Mouse (Mus musculus): ENCODE measurements around the gene Tmem201. TPM values are rescaled to one million over a fixed set of nuclear protein-coding genes. Genes with fewer than 3 reads are reported as not detected.

Gene Tmem201
- polyA plus RNA-seq, 1 experiment from 2014 or later: 13.8 TPM

DNA sequence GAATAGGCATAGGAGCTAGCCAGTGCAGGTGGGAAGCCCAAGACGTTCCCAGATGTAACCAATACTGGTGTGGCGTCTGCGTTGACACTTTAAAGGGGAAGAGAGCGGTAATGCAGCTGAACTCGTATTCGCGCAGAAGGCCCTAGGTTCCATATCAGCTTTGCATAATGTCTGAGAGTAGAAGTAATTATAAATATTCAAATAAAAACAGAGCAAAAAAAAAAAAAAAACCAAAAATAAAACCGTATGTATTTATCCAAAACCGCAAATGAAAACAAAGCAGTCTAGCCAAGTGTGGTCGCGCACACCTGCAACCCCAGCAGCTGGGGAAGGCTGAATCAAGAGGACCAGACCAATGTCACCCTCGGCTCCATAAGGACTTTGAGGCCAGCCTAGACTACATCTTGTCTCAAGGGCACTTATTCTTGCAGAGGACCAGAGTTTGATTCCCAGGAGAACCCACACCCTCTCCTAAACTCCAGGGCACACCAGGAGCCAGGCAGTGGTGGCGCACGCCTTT lies 4.2 kb upstream of the Tmem201 start:
- ATAC-seq: no peak
- H3K9ac ChIP-seq: no peak overlapping the region
- peaks cover 11% of the 10 kb centered on the region for H3K4me1 ChIP-seq
- H3K4me2 ChIP-seq: no peak overlapping the region
- H3K27me3 ChIP-seq (replicated peaks): no peaks in the 10 kb centered on the region
- peaks cover 40% of the 10 kb centered on the region for H3K36me3 ChIP-seq
- no peaks in the 10 kb centered on the region for H3K9me3 ChIP-seq (replicated peaks)
- no peak overlapping the region for H3K27ac ChIP-seq
- 89% methylated on average over 14 of the region's 14 CpGs for whole genome bisulfite sequencing (ENCODE audit: insufficient replicate concordance)
- H3K4me3 ChIP-seq: no peak overlapping the region

DNA sequence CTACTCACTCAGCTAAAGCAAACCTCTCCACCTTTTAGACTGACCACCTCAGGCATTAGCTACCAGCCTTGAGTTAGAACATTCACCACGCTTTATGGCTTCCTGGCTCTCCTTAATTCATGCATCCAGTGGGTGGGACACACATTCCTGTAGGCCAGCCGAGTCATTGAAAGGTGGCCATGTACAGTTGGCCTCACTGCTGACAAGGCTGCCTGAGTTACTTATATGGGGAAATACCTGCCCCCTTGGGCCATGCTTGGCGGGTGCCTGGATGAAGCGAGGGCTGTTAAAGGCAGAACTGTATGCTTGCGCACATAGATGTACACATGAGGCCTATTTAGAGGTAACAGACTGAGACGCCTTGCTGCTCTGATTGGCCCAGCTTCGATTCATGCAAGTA lies 2.5 kb upstream of the Tmem201 start:
- Histone ChIP-seq H3K4me3 (no peak overlapping the region), H3K9ac (no peak overlapping the region), H3K4me1 (peaks cover 29% of the 10 kb centered on the region), H3K27me3 (replicated peaks) (no peaks in the 10 kb centered on the region), H3K4me2 (no peak overlapping the region), H3K9me3 (replicated peaks) (no peaks in the 10 kb centered on the region), H3K36me3 (peaks cover 35% of the 10 kb centered on the region), H3K27ac (no peak overlapping the region)
- ATAC-seq: no peak
- 85% methylated on average over 7 of the region's 7 CpGs for WGBS (ENCODE audit: insufficient replicate concordance)

DNA sequence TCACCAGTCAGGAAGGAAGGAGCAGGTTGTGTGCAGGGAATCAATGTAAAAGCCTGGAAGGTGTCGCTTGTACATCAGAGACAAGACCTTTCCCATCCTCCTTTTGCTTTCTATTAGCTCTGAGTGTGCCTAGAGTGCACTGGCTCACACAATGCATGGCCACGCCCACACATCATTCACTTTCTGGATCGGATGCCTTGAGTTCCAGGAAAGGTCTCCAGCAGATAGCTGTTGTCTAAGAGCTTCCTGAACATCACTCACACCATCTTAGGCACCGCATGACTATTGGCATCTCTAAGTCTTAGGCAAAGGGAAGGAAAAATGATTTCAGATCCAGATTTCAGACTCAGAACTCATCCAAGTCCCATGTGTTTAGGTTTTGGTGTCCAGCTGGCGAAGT lies 1.6 kb upstream of the Tmem201 start:
- H3K4me1 ChIP-seq: peaks cover 37% of the 10 kb centered on the region
- no peak overlapping the region for H3K27ac ChIP-seq
- H3K27me3 ChIP-seq (replicated peaks): no peaks in the 10 kb centered on the region
- ATAC-seq: no peak
- H3K4me3 ChIP-seq: no peak overlapping the region
- no peaks in the 10 kb centered on the region for H3K9me3 ChIP-seq (replicated peaks)
- WGBS (ENCODE audit: insufficient replicate concordance): 51% methylated on average over 5 of the region's 5 CpGs
- no peak overlapping the region for H3K4me2 ChIP-seq
- peaks cover 31% of the 10 kb centered on the region for H3K36me3 ChIP-seq
- no peak overlapping the region for H3K9ac ChIP-seq

DNA sequence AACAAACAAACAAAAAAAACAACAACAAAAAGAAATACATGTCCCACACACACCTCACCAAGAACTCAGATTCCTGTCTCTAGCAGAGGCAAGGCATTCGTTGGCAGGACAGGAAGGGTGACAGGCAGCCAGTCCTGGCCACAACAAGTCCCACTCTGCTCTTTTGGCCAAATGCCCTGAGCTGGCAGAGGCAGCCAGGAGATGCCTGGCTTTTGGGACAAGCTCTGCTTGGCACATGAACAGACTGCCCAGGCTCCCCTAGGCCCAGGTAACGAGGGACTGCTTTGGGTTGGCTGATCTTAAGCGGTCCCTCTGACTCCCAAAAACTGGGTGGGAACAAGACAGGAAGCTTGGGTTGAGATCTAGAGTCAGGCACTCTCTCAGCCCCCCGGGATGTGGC lies 1.3 kb downstream of the Tmem201 start:
- Histone ChIP-seq H3K4me3 (peak overlapping the region; percentile 82), H3K27ac (no peak overlapping the region; the same call in 1 of the 2 replicates), H3K36me3 (peaks cover 14% of the 10 kb centered on the region), H3K9me3 (replicated peaks) (no peaks in the 10 kb centered on the region), H3K4me2 (peak overlapping the region; percentile 99), H3K9ac (peak overlapping the region; percentile 85), H3K4me1 (peaks cover 62% of the 10 kb centered on the region), H3K27me3 (replicated peaks) (no peaks in the 10 kb centered on the region)
- no peak for ATAC-seq
- WGBS (ENCODE audit: insufficient replicate concordance): 25% methylated on average over 4 of the region's 4 CpGs

DNA sequence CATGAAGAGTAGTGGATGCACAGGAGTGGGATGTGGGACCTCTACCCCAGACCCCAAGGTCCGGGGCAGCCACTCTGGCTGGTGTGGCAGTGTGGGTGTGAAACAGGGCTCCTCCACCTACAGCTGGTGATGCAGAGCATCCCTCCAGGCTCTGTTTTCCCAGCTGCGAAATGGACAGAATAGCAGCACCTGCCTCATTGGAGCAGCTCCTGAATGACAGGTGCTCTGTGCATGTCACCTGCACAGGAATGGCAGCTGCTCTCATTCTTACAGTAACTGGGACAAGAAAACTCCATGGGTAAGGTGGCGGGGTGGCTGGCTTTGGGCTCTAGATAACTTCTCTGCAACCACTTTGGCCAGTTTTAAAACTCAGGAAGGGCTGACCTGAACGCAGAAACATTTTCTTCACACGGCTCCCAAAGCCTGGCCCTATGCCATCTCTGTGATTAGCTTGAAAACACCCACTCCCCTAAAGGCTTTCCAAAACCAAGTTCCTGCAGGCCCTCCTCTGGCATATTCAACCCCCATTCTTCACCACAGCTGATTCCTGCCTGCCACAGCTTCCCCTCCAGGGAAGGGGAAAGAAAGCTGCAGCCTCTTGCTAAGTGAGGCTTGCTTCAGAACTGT lies 2.1 kb downstream of the Tmem201 start:
- no peaks in the 10 kb centered on the region for H3K9me3 ChIP-seq (replicated peaks)
- H3K27ac ChIP-seq: no peak overlapping the region
- H3K4me1 ChIP-seq: peaks cover 70% of the 10 kb centered on the region
- H3K4me2 ChIP-seq: peak overlapping the region; percentile 99
- H3K4me3 ChIP-seq: no peak overlapping the region
- no peaks in the 10 kb centered on the region for H3K27me3 ChIP-seq (replicated peaks)
- H3K9ac ChIP-seq: no peak overlapping the region
- WGBS (ENCODE audit: insufficient replicate concordance): 72% methylated on average over 5 of the region's 5 CpGs
- no peak for ATAC-seq
- peaks cover 18% of the 10 kb centered on the region for H3K36me3 ChIP-seq

DNA sequence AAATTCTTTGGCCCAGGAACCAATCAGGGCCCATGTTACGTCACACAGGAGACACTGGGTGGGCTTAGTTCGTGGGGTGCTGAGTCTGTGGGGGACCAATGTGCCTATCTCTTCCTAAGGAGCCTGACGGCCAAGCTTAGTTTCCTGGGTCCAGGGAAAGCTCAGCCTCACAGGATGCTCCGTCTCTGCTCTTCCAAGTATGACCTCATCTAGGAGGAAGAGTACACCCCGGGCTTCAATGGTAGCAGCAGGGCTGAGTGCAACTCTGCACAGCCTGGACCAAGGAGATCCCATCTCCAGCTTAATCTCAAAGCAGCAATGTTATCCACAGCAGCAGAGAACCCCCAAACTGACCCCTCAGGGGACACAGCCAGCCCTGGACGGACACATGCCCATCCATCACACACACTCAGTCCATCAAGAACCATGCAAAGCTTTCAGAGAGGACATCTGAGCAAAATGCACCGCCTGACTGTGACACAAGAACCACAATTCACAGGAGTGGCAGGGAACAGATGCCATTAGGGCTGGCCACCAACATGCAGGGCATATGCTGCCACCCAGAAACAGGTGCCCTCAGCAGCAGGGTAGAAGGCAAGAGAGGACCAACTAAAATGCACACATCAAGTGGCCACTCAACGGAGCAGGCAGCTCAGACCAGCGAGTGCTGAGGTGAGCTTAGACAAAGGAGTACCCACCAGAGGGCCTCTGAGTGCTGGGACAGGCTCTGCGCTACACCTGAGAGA lies 2.9 kb downstream of the Tmem201 start:
- Histone ChIP-seq H3K9ac (no peak overlapping the region), H3K27ac (no peak overlapping the region)
- 65% methylated on average over 10 of the region's 10 CpGs for WGBS (ENCODE audit: insufficient replicate concordance)

DNA sequence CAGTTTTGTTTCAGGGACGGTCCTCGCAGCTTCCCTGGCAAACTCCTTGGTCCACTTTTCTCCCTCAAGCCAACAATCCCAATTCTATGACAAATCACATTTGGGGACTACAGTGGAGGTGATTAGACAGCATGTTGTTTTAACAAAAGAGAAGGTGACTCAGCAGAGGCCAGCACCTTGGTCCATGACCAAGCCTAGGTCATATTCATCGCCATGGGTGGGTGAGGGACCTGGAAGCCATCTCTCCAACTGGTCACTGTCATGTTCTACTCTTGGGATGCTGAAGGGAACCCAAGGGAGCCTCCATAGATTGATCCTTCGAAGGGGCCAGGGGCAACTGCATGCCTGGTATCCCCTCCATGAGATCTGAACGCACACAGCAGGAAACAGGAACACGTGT lies 3.6 kb downstream of the Tmem201 start:
- no peak overlapping the region for H3K4me2 ChIP-seq
- no peak for ATAC-seq
- no peaks in the 10 kb centered on the region for H3K9me3 ChIP-seq (replicated peaks)
- peaks cover 31% of the 10 kb centered on the region for H3K36me3 ChIP-seq
- H3K4me1 ChIP-seq: peaks cover 78% of the 10 kb centered on the region
- no peak overlapping the region for H3K4me3 ChIP-seq
- H3K27me3 ChIP-seq (replicated peaks): no peaks in the 10 kb centered on the region
- no peak overlapping the region for H3K27ac ChIP-seq
- no peak overlapping the region for H3K9ac ChIP-seq
- 75% methylated on average over 6 of the region's 6 CpGs for WGBS (ENCODE audit: insufficient replicate concordance)

More for the DNA sequence above, 2.9 kb downstream of the Tmem201 start:
- H3K4me3 ChIP-seq: no peak overlapping the region
- no peaks in the 10 kb centered on the region for H3K9me3 ChIP-seq (replicated peaks)
- ATAC-seq: no peak
- no peaks in the 10 kb centered on the region for H3K27me3 ChIP-seq (replicated peaks)
- H3K4me2 ChIP-seq: no peak overlapping the region
- H3K36me3 ChIP-seq: peaks cover 25% of the 10 kb centered on the region
- H3K4me1 ChIP-seq: peaks cover 73% of the 10 kb centered on the region

DNA sequence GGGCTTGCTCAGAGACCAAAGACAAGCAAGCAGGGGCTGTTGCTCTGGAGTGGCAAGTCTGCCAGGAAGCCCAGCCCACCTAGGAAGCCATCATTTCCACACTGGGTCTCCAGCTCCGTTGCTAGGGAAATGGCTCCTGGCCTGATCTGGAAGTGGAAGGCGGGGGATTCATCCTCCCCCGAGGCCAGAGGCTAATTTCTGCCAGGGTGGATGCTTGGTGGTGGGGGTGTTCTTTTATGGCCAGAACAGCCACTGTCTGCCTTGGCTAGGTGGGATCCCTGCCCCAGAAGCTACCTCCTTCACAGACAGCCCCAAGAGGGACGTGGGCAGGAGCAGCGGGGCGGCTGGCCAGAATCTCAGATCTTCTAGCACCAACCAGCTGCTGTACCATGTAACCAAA lies 4.1 kb downstream of the Tmem201 start:
- Histone ChIP-seq H3K36me3 (peaks cover 36% of the 10 kb centered on the region), H3K4me3 (no peak overlapping the region), H3K4me2 (no peak overlapping the region), H3K9me3 (replicated peaks) (no peaks in the 10 kb centered on the region), H3K9ac (no peak overlapping the region), H3K27me3 (replicated peaks) (no peaks in the 10 kb centered on the region), H3K27ac (no peak overlapping the region), H3K4me1 (peaks cover 82% of the 10 kb centered on the region)
- no peak for ATAC-seq
- WGBS (ENCODE audit: insufficient replicate concordance): 61% methylated on average over 6 of the region's 6 CpGs

DNA sequence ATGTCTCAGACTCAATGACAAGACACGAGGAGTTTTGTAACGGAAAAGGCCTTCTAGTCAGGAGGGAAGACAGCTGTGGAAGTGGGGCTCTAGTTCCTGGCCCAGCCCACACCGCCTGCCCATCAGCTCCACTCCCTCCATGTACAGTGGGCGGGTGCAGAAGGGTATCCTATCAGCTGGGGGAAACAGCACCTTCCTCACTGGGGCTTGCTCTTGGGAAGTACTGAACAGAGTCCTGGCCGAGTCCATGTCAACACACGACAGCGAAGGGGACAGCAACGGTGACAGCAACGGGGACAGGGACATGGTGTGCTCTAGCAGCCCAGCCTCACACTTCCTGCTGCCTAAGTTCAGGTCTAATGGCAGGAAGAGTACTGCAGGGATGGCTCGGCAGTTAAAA lies 5.0 kb downstream of the Tmem201 start:
- Histone ChIP-seq H3K4me2 (no peak overlapping the region), H3K4me3 (no peak overlapping the region), H3K27me3 (replicated peaks) (no peaks in the 10 kb centered on the region), H3K36me3 (peaks cover 43% of the 10 kb centered on the region), H3K27ac (no peak overlapping the region), H3K9me3 (replicated peaks) (no peaks in the 10 kb centered on the region), H3K9ac (no peak overlapping the region), H3K4me1 (peaks cover 76% of the 10 kb centered on the region)
- 36% methylated on average over 10 of the region's 10 CpGs for WGBS (ENCODE audit: insufficient replicate concordance)
- ATAC-seq: no peak

DNA sequence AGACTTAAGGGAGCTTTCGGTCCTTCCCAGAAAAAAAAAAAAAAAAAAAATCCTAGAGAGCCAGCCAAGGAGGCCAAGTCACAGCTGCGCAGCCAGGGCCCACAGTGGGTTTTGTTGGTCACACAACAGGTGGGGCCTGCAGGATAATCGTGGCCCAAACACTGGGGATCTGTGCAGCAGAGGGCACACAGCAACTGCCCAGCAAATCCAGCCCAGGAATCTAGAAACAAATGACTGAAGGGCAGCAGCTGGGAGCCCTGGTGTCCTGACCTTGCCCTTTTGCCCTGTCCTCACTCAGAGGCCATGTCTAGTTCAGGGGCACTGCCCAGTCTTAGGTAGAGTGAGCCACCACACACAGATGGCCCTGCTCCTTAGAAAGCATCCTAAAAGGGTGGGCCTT lies 5.5 kb downstream of the Tmem201 start:
- ATAC-seq: no peak
- H3K9me3 ChIP-seq (replicated peaks): no peaks in the 10 kb centered on the region
- no peak overlapping the region for H3K9ac ChIP-seq
- H3K4me3 ChIP-seq: no peak overlapping the region
- H3K27me3 ChIP-seq (replicated peaks): no peaks in the 10 kb centered on the region
- peaks cover 48% of the 10 kb centered on the region for H3K36me3 ChIP-seq
- peaks cover 74% of the 10 kb centered on the region for H3K4me1 ChIP-seq
- no peak overlapping the region for H3K27ac ChIP-seq
- no peak overlapping the region for H3K4me2 ChIP-seq
- 67% methylated on average over 3 of the region's 3 CpGs for WGBS (ENCODE audit: insufficient replicate concordance)

DNA sequence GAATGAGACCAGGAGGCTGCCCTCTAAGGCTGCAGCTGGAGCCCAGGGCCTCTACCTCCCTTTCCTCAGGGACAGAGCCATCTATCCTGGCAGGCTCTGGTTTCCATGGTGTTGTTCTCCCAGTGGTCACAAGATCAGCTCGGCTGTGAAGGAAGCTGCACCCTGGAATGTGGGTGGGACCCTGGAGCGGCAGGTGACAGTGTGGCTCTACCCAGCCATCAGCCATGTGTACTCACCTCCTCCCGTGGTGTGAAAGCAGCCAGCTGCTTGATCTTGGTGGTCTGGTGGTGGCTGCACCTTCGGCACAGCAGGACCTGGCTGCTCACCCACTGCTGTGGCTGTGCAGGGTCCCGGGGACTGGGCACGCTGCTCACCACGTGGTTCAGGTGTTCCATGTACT lies 7.0 kb downstream of the Tmem201 start:
- no peak for ATAC-seq
- Histone ChIP-seq H3K9ac (no peak overlapping the region), H3K4me2 (no peak overlapping the region), H3K9me3 (replicated peaks) (no peaks in the 10 kb centered on the region), H3K27me3 (replicated peaks) (no peaks in the 10 kb centered on the region), H3K4me1 (peaks cover 62% of the 10 kb centered on the region), H3K27ac (no peak overlapping the region), H3K36me3 (peaks cover 63% of the 10 kb centered on the region), H3K4me3 (no peak overlapping the region)
- 48% methylated on average over 7 of the region's 7 CpGs for WGBS (ENCODE audit: insufficient replicate concordance)

DNA sequence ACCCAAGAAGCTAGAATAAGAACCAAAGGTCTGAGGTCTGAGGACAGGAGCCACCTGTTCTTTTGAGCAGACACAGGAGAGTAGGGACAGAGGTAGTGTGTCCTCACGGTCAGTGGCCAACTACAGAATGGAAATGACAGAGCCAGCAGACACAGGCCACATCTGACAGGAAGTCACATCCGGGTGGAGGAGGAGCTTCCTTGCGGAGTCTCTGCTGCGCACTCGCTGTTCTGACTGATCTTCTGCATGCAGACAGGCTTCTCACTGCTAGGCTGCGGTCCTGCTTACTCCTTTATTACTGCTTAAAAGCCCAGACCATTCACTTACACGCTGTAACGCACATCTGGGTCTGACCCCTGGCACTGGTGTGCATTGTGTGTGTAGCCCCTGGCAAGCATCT lies 9.0 kb downstream of the Tmem201 start:
- WGBS (ENCODE audit: insufficient replicate concordance): 54% methylated on average over 8 of the region's 8 CpGs
- Histone ChIP-seq H3K27me3 (replicated peaks) (no peaks in the 10 kb centered on the region), H3K9me3 (replicated peaks) (no peaks in the 10 kb centered on the region), H3K4me1 (peaks cover 46% of the 10 kb centered on the region), H3K36me3 (peaks cover 76% of the 10 kb centered on the region), H3K4me2 (no peak overlapping the region), H3K9ac (no peak overlapping the region), H3K4me3 (no peak overlapping the region), H3K27ac (no peak overlapping the region)
- no peak for ATAC-seq

Data from liver, embryonic 12.5 days (tissue).